ENCODE assay signal across 7 mouse cellular contexts in the genomic region with DNA sequence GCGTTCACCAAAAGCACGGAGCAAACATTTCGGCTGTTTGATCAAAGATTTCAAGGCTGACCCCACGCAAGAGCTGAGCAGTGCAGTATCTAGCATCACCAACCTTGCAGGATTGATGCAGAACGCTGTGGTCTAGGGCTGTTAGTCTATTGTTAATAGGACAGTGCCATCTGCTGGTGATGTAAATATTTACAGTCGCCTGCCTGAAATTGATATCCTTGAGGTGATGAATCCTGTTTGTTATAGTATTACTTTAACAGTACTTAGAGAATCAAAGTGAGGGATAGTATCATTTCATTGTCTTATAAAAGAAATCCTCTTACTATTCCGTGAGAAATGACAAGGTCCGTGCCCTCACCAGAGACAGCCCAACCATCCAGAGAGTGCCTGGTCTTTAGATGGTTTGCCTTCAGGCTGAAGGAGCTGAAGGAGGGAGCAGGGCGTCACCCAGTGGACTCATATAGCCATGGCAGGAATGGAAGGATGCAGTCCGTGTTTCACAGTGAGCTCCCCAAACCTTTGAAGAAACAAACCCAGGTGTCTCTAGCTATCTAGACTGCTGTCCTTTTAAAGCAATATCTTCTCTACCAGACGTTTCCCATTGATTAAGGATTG.
DNase-seq lines count a peak whose midpoint lies in the region; ATAC-seq and TF ChIP-seq lines count a peak whose summit lies in the region.

No protein-coding gene starts in this region.

- no peak for TF ChIP-seq POLR2A in spleen, adult 2 months (IDR thresholded peaks at IDR 0.05; ENCODE audit: low read depth, low read length)

- H3K9ac ChIP-seq in midbrain, embryonic 12.5 days (replicated peaks), result no peak overlapping the region

- no peaks in the 10 kb centered on the region for H3K27me3 ChIP-seq in midbrain, embryonic 12.5 days
- no peaks in the 10 kb centered on the region for H3K27me3 ChIP-seq in spleen, adult 2 months (ENCODE audit: control insufficient read depth, insufficient read depth, low read length)

- no peak overlapping the region for H3K4me3 ChIP-seq in midbrain, embryonic 12.5 days
- H3K4me3 ChIP-seq in spleen, adult 2 months (ENCODE audit: extremely low read depth, insufficient read depth, insufficient read length), result no peak overlapping the region

- no peaks in the 10 kb centered on the region for H3K36me3 ChIP-seq in midbrain, embryonic 12.5 days
- H3K36me3 ChIP-seq in spleen, adult 2 months (ENCODE audit: control insufficient read depth, insufficient read depth, low read length), result no peaks in the 10 kb centered on the region

- no peak for TF ChIP-seq CTCF in spleen, adult 2 months (IDR thresholded peaks at IDR 0.05; ENCODE audit: extremely low read depth, insufficient read depth, insufficient read length, insufficient replicate concordance)

- H3K9me3 ChIP-seq in midbrain, embryonic 12.5 days, result no peaks in the 10 kb centered on the region

- H3K4me2 ChIP-seq in midbrain, embryonic 12.5 days (replicated peaks), result no peak overlapping the region

- no peak overlapping the region for H3K27ac ChIP-seq in midbrain, embryonic 12.5 days (replicated peaks)
- no peak overlapping the region for H3K27ac ChIP-seq in spleen, adult 2 months (ENCODE audit: insufficient read depth, low read length)

- DNase-seq in T-cell, adult 2 months (ENCODE audit: low spot score), result peak; percentile 65
- DNase-seq in cerebellum, adult 9-10 months, result peak; percentile 74
- peak; percentile 46 to 69 for DNase-seq in frontal cortex, postnatal 10 days (ENCODE audit: low spot score in 2 of 2)
- DNase-seq in hindlimb bud, embryonic 11.5 days (ENCODE audit: extremely low spot score, low read depth, low spot score), result peak; percentile 62
- DNase-seq in left cerebral cortex, adult 11 months (ENCODE audit: low spot score), result peak; percentile 83
- DNase-seq in spleen, adult 2 months (ENCODE audit: low read depth in 1 of 2, low spot score in 2 of 2), result peak; percentile 21 to 29

- WGBS in midbrain, embryonic 12.5 days, result 15% methylated on average over 11 of the region's 11 CpGs
- WGBS in spleen, adult 2 months, result 21% methylated on average over 11 of the region's 11 CpGs

- H3K4me1 ChIP-seq in midbrain, embryonic 12.5 days, result no peaks in the 10 kb centered on the region
- no peaks in the 10 kb centered on the region for H3K4me1 ChIP-seq in spleen, adult 2 months (ENCODE audit: control insufficient read depth, insufficient read depth, insufficient read length)

- ATAC-seq in midbrain, embryonic 12.5 days (ENCODE audit: low FRiP score, low read depth), result peak; percentile 95

Comparison
In these comparisons a context has a peak if more than half of its experiments do, and no peak if none do; other contexts are left out.
1. DNase-seq: peak in every context shown above with its lines; median percentile 83 in left cerebral cortex, adult 11 months; 74 in cerebellum, adult 9-10 months; 65 in T-cell, adult 2 months; 62 in hindlimb bud, embryonic 11.5 days; 58 in frontal cortex, postnatal 10 days; 25 in spleen, adult 2 months.